Mouse (Mus musculus) left cerebral cortex, postnatal 36 days (tissue): Measurements from ENCODE around the gene Ppp6r2. TPM values are rescaled to one million over a fixed set of nuclear protein-coding genes. Genes with fewer than 3 reads are reported as not detected.

ENCODE experiments used
- DNase-seq, 2 experiments: peaks; one replicate each; pipeline ENCODE4 v3.0.0; 2021 to 2022; ENCODE audit warnings: low spot score in 2 of 2, mixed read lengths in 1 of 2
- intact Hi-C: fragments of 180-260 bp; cut with DNase I; formaldehyde crosslinking; loops from one replicate; pipeline ENCODE4 v1.15.1; 2025
- total RNA-seq, 2 experiments: library from RNA; stranded (reverse); gene quantifications; 2 replicates each; pipeline ENCODE4 v1.2.3; 2021

Ppp6r2 gene
- total RNA-seq, 2 experiments from 2014 or later: 162 to 167 TPM

DNA sequence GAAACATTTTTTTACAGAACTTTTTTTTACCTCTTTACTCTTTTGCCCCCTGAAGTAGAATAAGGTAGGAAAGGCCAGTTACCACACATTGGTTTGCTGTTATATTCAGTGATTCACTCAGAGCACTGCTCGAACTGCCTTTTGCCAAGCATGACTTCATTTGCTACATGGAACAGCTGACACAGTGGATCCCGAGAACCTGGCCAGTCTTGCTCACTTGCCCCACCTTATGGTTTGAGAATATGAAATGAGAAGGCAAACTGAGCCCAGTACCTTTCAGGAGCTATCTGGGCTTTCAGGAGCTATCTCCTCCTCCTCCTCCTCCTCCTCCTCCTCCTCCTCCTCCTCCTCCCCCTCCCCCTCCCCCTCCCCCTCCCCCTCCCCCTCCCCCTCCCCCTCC, 22.2 kb downstream of the Ppp6r2 start:
- no peak for DNase-seq
- intact Hi-C loops: no loop called here

DNA sequence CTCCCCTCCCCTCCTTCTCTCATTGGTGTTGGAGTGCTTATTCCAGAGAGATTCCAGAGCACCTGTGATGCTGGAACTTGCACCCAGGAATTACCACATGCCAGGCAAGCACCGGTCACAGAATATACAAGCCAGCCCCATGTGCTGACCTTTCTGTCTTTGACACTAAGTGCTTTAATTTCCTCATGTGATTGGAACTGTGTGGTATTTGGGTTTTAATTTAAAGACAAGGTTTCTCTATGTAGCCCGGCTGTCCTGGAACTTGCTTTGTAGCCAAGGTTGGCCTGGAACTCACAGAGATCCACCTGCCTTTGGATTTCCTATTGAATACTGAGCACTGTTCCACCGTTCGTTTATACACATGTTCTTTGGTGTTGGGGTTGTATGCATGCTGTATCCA, 22.7 kb downstream of the Ppp6r2 start:
- no peak for DNase-seq
- intact Hi-C loops: no loop called here

GRCm38 (mm10) chr15:89239751-89240392, 28.5 kb downstream of the Ppp6r2 start:
- intact Hi-C loops: no loop called here
- DNase-seq: no peak

GRCm38 (mm10) chr15:89241025-89241424, 29.7 kb downstream of the Ppp6r2 start:
- DNase-seq: no peak
- intact Hi-C loops: no loop called here

DNA sequence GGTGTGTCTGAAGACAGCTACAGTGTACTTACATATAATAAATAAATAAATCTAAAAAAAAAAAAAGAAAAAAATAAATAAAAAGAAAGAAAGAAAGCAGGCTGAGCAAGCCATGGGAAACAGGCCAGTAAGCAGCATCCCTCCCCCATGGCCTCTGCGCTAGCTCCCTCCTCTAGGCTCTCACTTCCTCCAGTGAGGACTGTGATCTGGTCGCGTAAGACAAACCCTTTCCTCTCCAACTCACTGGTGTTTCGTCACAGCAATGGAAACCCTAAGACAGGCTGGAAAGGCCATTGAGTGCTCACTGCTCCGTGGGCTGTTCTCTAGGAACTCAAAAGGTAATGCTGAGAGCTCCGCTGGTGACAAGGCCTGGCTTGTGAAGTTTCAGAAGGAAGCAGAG, 37.7 kb downstream of the Ppp6r2 start:
- intact Hi-C loops: no loop called here
- no peak for DNase-seq

DNA sequence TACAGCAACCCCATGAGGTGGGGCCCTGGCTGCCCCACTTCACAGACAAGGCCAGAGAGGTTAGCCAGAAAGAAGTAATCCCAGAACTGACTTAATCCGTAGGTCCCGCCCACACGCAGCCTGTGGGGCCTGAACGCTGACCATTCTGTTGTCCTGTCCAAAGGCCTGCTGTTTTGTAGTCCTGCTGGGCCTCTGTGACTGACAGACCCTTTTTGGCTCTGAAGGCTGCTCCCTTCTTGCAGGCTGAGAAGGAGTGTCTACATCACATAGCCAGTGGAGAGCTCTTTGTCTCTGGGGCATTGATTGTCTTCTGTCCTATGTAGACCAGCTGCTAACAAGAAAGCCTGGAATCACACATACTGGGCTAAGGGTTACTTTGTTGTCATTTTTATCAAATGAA, 44.0 kb downstream of the Ppp6r2 start:
- intact Hi-C loops: no loop called here
- no peak for DNase-seq

DNA sequence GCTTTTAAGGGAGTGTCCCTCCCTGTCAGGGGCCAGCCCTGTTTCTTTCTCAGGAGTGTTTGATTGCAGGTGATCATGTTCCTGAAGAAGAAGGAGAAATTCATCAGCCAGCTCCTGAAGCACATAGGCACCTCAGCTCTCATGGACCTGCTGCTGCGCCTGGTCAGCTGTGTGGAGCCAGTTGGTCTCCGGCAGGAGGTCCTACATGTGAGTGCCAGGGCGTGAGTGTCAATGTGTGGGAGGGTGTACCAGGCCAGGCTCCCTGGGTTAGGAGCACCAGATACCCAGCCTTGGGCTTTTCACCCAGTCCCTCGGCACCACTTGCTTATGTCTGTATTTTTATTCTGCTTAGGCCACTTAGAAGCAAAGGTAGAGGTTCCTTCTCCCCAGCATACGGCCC, 47.6 kb downstream of the Ppp6r2 start:
- intact Hi-C loops: no loop called here

DNA sequence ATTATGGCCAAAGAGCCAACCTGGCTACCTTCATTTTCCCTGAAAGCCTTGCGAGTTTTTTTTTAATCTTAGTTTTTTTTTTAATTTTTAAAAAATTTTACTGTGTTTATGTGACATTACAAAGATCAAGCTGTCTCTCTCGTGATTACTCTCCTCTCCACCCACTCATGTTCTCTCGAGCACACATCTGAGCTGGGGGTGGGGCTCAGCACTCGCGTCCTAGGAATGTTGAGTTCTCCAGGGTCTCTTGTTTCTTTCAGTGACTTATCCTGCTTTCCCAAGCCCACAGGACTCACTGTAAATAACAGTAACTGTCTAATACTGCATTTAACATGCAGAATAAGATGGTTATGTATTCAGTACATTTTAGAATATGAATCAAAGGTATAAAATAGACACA, 53.1 kb downstream of the Ppp6r2 start:
- intact Hi-C loops: no loop called here

More for the DNA sequence above, 47.6 kb downstream of the Ppp6r2 start:
- DNase-seq: no peak

DNA sequence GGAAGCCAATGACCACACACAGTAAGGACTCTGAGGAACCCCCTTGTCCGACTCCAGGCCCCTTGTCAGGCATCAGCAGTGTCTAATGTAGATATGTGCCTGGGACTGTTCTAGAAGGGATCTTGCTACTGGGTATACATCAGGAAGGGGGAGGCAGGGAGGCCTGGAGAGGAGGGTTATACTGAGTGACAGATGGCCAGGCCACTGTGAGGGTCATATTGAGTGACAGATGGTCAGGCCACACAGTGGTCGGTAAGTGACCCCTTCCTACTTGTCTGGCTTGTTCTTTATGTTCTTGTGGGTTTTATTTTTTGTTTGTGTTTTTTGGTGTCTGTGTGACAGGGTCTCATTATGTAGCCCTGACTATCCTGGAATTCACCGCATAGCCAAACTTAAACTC, 64.1 kb downstream of the Ppp6r2 start:
- no peak for DNase-seq
- intact Hi-C loops: no loop called here

More for the DNA sequence above, 53.1 kb downstream of the Ppp6r2 start:
- DNase-seq: no peak

GRCm38 (mm10) chr15:89277366-89277765, 66.0 kb downstream of the Ppp6r2 start:
- intact Hi-C loops: no loop called here
- no peak for DNase-seq

DNA sequence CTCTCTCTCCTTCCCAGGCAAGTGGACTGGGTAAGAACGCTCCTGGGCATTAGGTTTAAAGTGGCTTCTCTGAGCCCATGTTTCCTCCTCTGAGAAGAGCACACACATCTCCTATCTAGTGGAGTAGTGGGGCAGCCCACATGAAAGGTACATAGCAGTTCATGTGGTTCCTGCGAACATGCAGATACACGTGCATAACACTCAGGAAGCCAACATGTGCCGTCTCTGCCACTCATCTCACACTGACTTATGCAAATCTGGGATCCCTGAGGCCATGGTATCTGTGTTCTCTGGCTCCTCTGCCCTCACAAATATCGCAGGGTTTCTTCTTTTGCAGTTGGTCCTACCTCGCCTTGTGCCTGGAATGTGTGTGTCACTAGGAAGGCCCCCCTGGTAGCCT, 71.2 kb downstream of the Ppp6r2 start:
- no peak for DNase-seq
- intact Hi-C loops: no loop called here

GRCm38 (mm10) chr15:89284094-89284493, 72.7 kb downstream of the Ppp6r2 start:
- DNase-seq: no peak
- intact Hi-C loops: no loop called here

DNA sequence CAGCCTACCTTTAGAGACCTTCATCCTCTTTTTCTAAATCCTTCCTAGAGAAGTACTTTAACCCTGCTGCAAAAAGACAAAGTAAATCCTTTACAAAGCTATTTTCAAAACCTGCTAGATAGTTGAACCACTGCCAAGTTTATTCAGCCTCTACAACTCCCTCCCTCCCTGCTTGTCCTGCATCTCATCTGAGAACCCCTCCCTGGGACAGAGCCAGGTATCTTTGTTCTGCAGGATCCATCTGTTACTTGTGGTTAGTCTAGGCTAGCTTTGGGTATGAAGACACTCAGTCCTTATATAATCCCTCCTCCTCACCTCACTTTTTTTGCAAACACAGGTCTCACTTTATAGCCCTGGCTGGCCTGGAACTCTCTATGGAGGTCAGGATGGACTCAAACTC, 73.7 kb downstream of the Ppp6r2 start:
- no peak for DNase-seq
- intact Hi-C loops: no loop called here

DNA sequence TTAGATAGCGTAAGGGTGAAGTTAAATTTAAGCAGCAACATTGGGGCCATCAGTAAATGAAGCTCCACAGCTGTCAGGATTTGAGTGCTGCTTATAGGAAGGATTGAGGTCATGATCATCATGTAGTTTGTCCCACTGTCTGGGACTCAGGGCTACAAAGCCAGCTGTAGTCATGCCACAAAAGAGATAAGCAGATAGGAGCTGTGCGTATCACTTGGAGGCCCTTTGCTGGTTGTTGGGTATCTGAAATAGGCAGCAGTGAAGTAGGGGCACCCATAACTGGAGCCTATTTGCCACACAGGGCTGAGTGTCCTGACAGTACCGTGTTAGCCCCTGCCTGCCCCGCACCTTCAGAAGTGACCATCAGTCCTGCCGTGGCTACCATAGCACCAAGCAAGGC, 74.1 kb downstream of the Ppp6r2 start:
- intact Hi-C loops: no loop called here
- no peak for DNase-seq

DNA sequence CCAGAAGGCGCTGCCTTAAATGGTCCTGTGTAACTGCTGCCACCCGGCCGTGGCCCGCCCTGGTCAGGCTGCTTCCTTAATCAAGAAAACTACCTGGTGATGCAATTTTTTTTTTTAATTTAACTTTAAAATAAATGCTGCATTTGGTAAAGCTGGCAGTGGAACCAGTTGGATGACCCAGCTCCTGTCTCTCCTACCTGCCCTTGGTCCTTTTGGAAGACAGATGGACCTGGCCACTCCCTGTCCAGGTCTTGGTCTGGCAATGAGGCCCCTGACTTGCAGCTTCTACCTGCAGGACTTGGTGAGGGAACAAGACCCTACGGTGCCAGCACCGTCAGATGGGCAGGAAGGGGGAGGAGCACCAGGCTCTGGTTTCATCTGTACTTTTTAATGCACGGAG, 74.8 kb downstream of the Ppp6r2 start:
- no peak for DNase-seq
- intact Hi-C loops: no loop called here

DNA sequence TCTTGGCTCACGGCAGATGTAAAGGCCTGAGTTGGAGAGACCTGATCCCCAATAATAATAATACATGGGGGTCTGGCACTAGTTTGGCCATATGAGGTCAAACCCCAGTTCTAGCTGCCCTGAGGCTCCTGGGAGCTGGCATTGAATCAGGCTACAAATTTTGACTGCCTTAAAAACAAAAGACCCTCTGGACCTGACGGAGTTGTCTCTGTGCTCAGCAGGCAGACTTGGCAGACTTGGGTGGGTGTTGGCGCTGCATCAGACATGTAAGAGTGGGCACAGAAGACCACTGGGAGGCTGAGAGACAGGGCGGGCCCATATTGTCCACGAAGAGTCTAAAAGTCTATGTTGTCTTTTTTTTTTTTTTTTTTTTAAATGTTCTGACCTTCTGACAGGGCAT, 75.2 kb downstream of the Ppp6r2 start:
- no peak for DNase-seq
- intact Hi-C loops: no loop called here

- DNase-seq: no peak
- intact Hi-C loops: no loop called here
Observed at GRCm38 (mm10) chr15:89288227-89288767, 76.9 kb downstream of the Ppp6r2 start.

DNA sequence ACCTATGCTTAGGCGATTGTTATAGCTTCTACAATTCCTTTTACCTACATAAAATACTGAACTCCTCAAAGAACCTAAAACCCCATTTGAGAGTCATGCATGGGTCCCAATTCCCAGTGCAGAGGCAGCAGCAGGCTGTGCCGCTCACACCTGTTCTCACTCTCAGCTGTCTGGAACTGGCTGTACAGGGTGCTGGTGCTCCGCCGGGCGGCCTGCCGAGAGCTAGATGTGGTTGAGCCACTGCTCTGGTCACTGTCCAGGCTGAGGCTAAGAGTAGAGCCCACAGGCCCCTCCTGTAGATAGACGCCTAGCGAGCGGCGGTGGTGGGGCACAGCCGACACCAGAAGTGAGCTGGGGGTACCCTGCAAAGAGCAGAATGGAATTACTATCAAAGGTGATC, 78.1 kb downstream of the Ppp6r2 start:
- DNase-seq: no peak
- intact Hi-C loops: no loop called here

DNA sequence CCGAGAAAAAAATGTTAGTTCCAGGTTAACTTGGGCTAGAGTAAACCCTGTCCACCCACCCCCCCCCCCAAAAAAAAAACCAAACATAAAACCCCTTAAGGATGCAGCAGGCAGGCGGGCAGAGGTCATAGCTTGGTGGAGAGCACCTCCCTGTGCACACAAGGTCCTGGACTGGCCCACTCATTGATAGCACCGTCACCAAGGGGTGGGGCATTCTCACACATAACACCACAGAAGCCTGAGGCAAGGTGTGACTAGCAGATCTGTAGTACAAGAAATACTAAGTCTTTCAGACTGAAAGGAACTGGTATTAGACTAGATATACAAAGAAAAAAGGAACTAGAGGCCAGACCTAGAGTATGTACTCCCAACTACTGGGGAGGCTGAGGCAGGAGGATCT, 80.2 kb downstream of the Ppp6r2 start:
- intact Hi-C loops: no loop called here
- no peak for DNase-seq

- intact Hi-C loops: no loop called here
- DNase-seq: no peak
Observed at GRCm38 (mm10) chr15:89292795-89293194, 81.4 kb downstream of the Ppp6r2 start.

DNA sequence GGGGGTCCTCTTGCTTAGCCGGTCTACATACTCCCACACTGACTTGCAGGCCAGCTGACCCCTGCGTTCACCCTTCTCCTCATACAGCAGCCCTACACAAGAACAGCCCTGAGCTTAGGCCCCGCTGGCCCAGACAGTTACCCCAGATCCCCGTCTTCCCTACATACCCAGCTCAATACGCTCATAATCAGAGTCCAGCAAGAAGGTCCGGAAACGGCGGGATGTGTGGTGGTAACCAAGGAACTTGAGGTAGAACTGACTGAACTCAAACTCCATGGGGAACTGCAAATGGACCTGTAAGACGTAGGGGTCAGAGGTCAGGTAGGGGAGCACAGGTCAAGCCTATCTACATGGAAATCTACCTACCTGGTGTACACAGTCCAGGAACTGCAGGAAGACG, 82.4 kb downstream of the Ppp6r2 start:
- DNase-seq: no peak
- intact Hi-C loops: no loop called here

- DNase-seq: no peak
- intact Hi-C loops: no loop called here
Observed at GRCm38 (mm10) chr15:89295580-89296165, 84.3 kb downstream of the Ppp6r2 start.
